Mouse (Mus musculus) testis, adult 2 months (tissue): ENCODE measurements around the gene Zfp64. TPM values are rescaled to one million over a fixed set of nuclear protein-coding genes. Genes with fewer than 3 reads are reported as not detected.

ENCODE experiments used
- H3K27ac ChIP-seq: fragments of 200-500 bp; 2 replicates; pipeline ENCODE4 v1.5.1; 2012; ENCODE audit warnings: low read depth, low read length; ENCODE audit not compliant: control insufficient read depth, insufficient read depth
- H3K27me3 ChIP-seq: fragments of 200-500 bp; 2 replicates; pipeline ENCODE4 v1.6.1; 2012; ENCODE audit warnings: mild to moderate bottlenecking, low read length, moderate library complexity; ENCODE audit not compliant: control insufficient read depth, insufficient read depth
- H3K36me3 ChIP-seq: fragments of 200-500 bp; 2 replicates; pipeline ENCODE4 v1.6.1; 2012; ENCODE audit warnings: mild to moderate bottlenecking, low read length; ENCODE audit not compliant: control insufficient read depth, insufficient read depth
- H3K4me1 ChIP-seq: fragments of 200-500 bp; 2 replicates; pipeline ENCODE4 v1.6.1; 2012; ENCODE audit warnings: low read length; ENCODE audit not compliant: control insufficient read depth, insufficient read depth
- H3K4me3 ChIP-seq: fragments of 200-500 bp; 2 replicates; pipeline ENCODE4 v1.5.1; 2012; ENCODE audit warnings: low read depth, mild to moderate bottlenecking, low read length, moderate library complexity, mixed read lengths; ENCODE audit not compliant: control insufficient read depth
- CTCF ChIP-seq: fragments of 200-500 bp; IDR thresholded peaks from 2 replicates; pipeline ENCODE4 v1.5.1; 2012; ENCODE audit warnings: low read depth, mild to moderate bottlenecking, inconsistent platforms, low read length, moderate library complexity; ENCODE audit not compliant: control insufficient read depth, insufficient read depth, insufficient replicate concordance
- POLR2A ChIP-seq: fragments of 200-500 bp; IDR thresholded peaks from 2 replicates; pipeline ENCODE4 v1.6.1; 2012; ENCODE audit warnings: low read depth, mild to moderate bottlenecking, inconsistent platforms, low read length, moderate library complexity; ENCODE audit not compliant: control insufficient read depth
- polyA plus RNA-seq: library from polyadenylated mRNA; depleted of rRNA; stranded (reverse); fragments of >200 nt; gene quantifications from 2 replicates; pipeline ENCODE4 v1.2.3, GENCODE M21; 2012; rRNA removed

Zfp64 gene
- polyA plus RNA-seq, 1 experiment, result 3.4 TPM

DNA sequence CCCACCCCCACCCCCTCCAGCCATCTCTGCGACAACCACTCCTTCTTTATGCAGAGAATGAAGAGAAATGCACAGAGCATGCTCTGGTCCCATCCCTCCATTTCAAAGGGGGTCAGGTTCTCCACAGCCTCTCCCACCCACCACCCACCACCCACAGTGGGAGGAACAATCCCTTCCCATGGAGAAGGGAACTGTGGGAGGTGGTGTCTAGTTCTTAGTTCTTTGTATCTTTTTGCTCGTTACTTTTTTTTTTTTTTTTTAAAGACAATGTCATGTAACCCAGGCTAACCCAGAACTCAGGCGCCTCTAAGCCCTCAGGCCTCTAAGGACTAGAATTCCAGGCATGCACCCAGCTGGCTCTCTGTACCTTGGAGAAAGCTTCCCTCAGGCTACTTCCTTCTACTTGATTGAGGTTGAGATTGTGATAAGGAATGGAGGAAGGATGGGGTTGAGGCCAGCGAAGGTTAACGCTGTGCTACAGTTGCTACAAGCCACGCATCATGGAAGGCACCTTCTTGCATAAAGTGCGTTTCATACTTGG is 109.1 kb downstream of the Zfp64 start:
- no peaks in the 10 kb centered on the region; the same call in 1 of the 2 replicates for H3K27me3 ChIP-seq
- H3K4me3 ChIP-seq, result no peak overlapping the region
- H3K36me3 ChIP-seq, result no peaks in the 10 kb centered on the region
- H3K27ac ChIP-seq, result no peak overlapping the region
- no peaks in the 10 kb centered on the region; the same call in 1 of the 2 replicates for H3K4me1 ChIP-seq
- TF ChIP-seq CTCF (no peak), POLR2A (no peak)

Other genes starting within 250 kb of the Zfp64 start
- 63.7 and 75.0 TPM in 2 replicates for gene Atp9a, start 213.2 kb downstream of the Zfp64 start, polyA plus RNA-seq
- 1.6 and 1.8 TPM in 2 replicates for gene Sall4, start 187.6 kb downstream of the Zfp64 start, polyA plus RNA-seq